Mouse (Mus musculus) ES-Bruce4 (cell line): ENCODE measurements around the gene Nxpe3.

Experiments
- CTCF ChIP-seq: IDR thresholded peaks from one replicate; pipeline ENCODE4 v1.8.1; 2011; ENCODE audit warnings: low read depth, low read length
- POLR2A ChIP-seq: IDR thresholded peaks from one replicate; pipeline ENCODE4 v1.8.1; 2011; ENCODE audit warnings: low read length; ENCODE audit not compliant: insufficient read depth

GRCm38 (mm10) chr16:55895651-55896095 is 588 bp upstream of the Nxpe3 start:
- no peak for TF ChIP-seq CTCF
- TF ChIP-seq POLR2A = no peak
